ENCODE assay signal across 24 mouse cellular contexts in the genomic region with DNA sequence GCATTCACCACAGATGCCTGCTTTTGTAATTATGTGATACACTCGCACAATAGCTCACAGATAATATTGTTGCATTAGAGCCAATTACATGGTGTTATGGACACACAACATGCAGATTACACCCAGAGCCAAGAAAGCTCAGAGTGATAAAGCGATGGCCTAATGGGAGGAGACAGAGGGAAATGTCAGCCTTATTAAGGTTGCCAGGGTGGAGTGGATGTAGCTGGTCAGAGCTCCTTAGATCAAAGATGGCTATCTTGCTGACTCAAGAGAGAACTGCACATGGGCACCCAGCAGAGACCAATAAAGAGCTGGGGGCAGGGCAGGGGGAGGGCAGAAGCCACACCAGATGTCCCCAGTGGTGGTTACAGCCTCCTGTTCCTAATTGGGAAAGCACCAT.
DNase-seq lines count a peak whose midpoint lies in the region; ATAC-seq lines count a peak whose summit lies in the region.
"Had no signal": no experiment of that assay in that cellular context is flagged by ENCODE, and none has a peak within 500 bp of the region (broad histone marks: within the 10 kb centered on the region; RNA-seq: fewer than 3 reads in every experiment).

No protein-coding gene starts in this region.

- H3K36me3 ChIP-seq in kidney, embryonic 16.5 days (ENCODE audit: insufficient read depth, low read length), result no peaks in the 10 kb centered on the region
- H3K36me3 ChIP-seq in midbrain, embryonic 13.5 days, result no peaks in the 10 kb centered on the region
- H3K36me3 ChIP-seq in midbrain, embryonic 11.5 days (ENCODE audit: control insufficient read depth, insufficient read depth, low read length), result no peaks in the 10 kb centered on the region
- H3K36me3 ChIP-seq in hindbrain, embryonic 13.5 days, result no peaks in the 10 kb centered on the region
- H3K36me3 ChIP-seq: embryonic facial prominence, embryonic 15.5 days; forebrain, embryonic 10.5 days; heart, embryonic 10.5 days had no signal

- 90% methylated on average over 2 of the region's 2 CpGs for WGBS in kidney, embryonic 16.5 days
- 75% methylated on average over 2 of the region's 2 CpGs for WGBS in midbrain, embryonic 13.5 days
- 75% methylated on average over 2 of the region's 2 CpGs for WGBS in midbrain, embryonic 11.5 days
- 52% methylated on average over 2 of the region's 2 CpGs for WGBS in hindbrain, embryonic 13.5 days

- DNase-seq in kidney, adult 11 months, result no peak
- DNase-seq in midbrain, embryonic 11.5 days (ENCODE audit: low spot score, missing footprints), result no peak
- peak; percentile 89 for DNase-seq in retina, postnatal 1 day
- DNase-seq in cerebellum, postnatal 25 days, result no peak
- DNase-seq in layer of hippocampus, postnatal 25 days (ENCODE audit: extremely low spot score in 1 of 2, low spot score in 1 of 2), result no peak
- DNase-seq: adrenal gland, adult 8-10 months; adrenal gland, postnatal 36 days; cerebellum, adult 2 months; cerebellum, postnatal 10 days; embryo, embryonic 11 days; gastrocnemius, adult 2 months; gastrocnemius, postnatal 25 days; heart, adult 18-20 months; heart, postnatal 10 days had no signal

- H3K4me3 ChIP-seq in kidney, embryonic 16.5 days (ENCODE audit: low read length), result no peak overlapping the region
- no peak overlapping the region for H3K4me3 ChIP-seq in midbrain, embryonic 13.5 days (replicated peaks)
- no peak overlapping the region for H3K4me3 ChIP-seq in midbrain, embryonic 11.5 days (ENCODE audit: low read depth, low read length)
- no peak overlapping the region for H3K4me3 ChIP-seq in hindbrain, embryonic 13.5 days
- H3K4me3 ChIP-seq: embryonic facial prominence, embryonic 15.5 days; erythroblast, embryonic 14.5 days; forebrain, embryonic 10.5 days; gastrocnemius, adult 2 months; heart, embryonic 10.5 days had no signal

- peaks cover 5% of the 10 kb centered on the region; the same call in 1 of the 2 replicates for H3K4me1 ChIP-seq in kidney, embryonic 16.5 days (ENCODE audit: insufficient read depth, low read length)
- H3K4me1 ChIP-seq in midbrain, embryonic 13.5 days (replicated peaks), result peaks cover 23% of the 10 kb centered on the region
- peaks cover 4% of the 10 kb centered on the region; the same call in 1 of the 2 replicates for H3K4me1 ChIP-seq in midbrain, embryonic 11.5 days (ENCODE audit: control insufficient read depth, insufficient read depth, low read length)
- H3K4me1 ChIP-seq in hindbrain, embryonic 13.5 days (replicated peaks), result peaks cover 45% of the 10 kb centered on the region
- H3K4me1 ChIP-seq: embryonic facial prominence, embryonic 15.5 days had no signal

- peak; percentile 17; the same call in 1 of the 2 replicates for ATAC-seq in kidney, embryonic 16.5 days (ENCODE audit: low FRiP score, low TSS enrichment)
- ATAC-seq in midbrain, embryonic 13.5 days, result 0 out of 2 replicates have a peak, but pooled peaks have one; percentile 52
- no peak for ATAC-seq in midbrain, embryonic 11.5 days (ENCODE audit: low FRiP score)
- no peak for ATAC-seq in hindbrain, embryonic 13.5 days (ENCODE audit: low FRiP score)
- ATAC-seq: forebrain, embryonic 14.5 days; inflammation-experienced regulatory T-cells, adult 6 months had no signal

- no peak overlapping the region for H3K9ac ChIP-seq in kidney, embryonic 16.5 days (replicated peaks; ENCODE audit: low read length)
- no peak overlapping the region for H3K9ac ChIP-seq in midbrain, embryonic 13.5 days (replicated peaks)
- H3K9ac ChIP-seq in midbrain, embryonic 11.5 days (ENCODE audit: low read length), result no peak overlapping the region
- H3K9ac ChIP-seq in hindbrain, embryonic 13.5 days, result no peak overlapping the region
- H3K9ac ChIP-seq: embryonic facial prominence, embryonic 15.5 days had no signal

- no peaks in the 10 kb centered on the region; the same call in 1 of the 2 replicates for H3K27me3 ChIP-seq in kidney, embryonic 16.5 days (ENCODE audit: insufficient read depth, low read length)
- H3K27me3 ChIP-seq in midbrain, embryonic 13.5 days, result peaks cover 38% of the 10 kb centered on the region
- H3K27me3 ChIP-seq in midbrain, embryonic 11.5 days (ENCODE audit: control insufficient read depth, insufficient read depth, low read length), result no peaks in the 10 kb centered on the region
- H3K27me3 ChIP-seq in hindbrain, embryonic 13.5 days, result peaks cover 21% of the 10 kb centered on the region; the same call in 1 of the 2 replicates
- H3K27me3 ChIP-seq: CH12.LX; embryonic facial prominence, embryonic 15.5 days had no signal

- no peak overlapping the region for H3K4me2 ChIP-seq in kidney, embryonic 16.5 days (replicated peaks; ENCODE audit: low read depth, low read length)
- no peak overlapping the region for H3K4me2 ChIP-seq in midbrain, embryonic 13.5 days (replicated peaks)
- no peak overlapping the region for H3K4me2 ChIP-seq in midbrain, embryonic 11.5 days
- H3K4me2 ChIP-seq in hindbrain, embryonic 13.5 days, result no peak overlapping the region
- H3K4me2 ChIP-seq: embryonic facial prominence, embryonic 15.5 days had no signal

- H3K27ac ChIP-seq in kidney, embryonic 16.5 days (ENCODE audit: low read length), result no peak overlapping the region
- H3K27ac ChIP-seq in midbrain, embryonic 13.5 days, result no peak overlapping the region
- no peak overlapping the region for H3K27ac ChIP-seq in midbrain, embryonic 11.5 days (ENCODE audit: low read depth, low read length)
- peak overlapping the region; percentile 40; the same call in 1 of the 2 replicates for H3K27ac ChIP-seq in hindbrain, embryonic 13.5 days
- H3K27ac ChIP-seq: embryonic facial prominence, embryonic 15.5 days; forebrain, embryonic 10.5 days; gastrocnemius, adult 2 months; heart, embryonic 10.5 days had no signal

- H3K9me3 ChIP-seq in kidney, embryonic 16.5 days (ENCODE audit: low read length), result no peaks in the 10 kb centered on the region
- no peaks in the 10 kb centered on the region for H3K9me3 ChIP-seq in midbrain, embryonic 13.5 days
- H3K9me3 ChIP-seq in midbrain, embryonic 11.5 days (ENCODE audit: control insufficient read depth, low read length), result no peaks in the 10 kb centered on the region
- no peaks in the 10 kb centered on the region for H3K9me3 ChIP-seq in hindbrain, embryonic 13.5 days
- H3K9me3 ChIP-seq: embryonic facial prominence, embryonic 15.5 days; forebrain, embryonic 10.5 days; heart, embryonic 10.5 days had no signal

Comparison
In these comparisons a context has a peak if more than half of its experiments do, and no peak if none do; other contexts are left out.
1. ATAC-seq: peak in kidney, embryonic 16.5 days (single experiment) and midbrain, embryonic 13.5 days (single experiment); none in midbrain, embryonic 11.5 days (single experiment) and hindbrain, embryonic 13.5 days (single experiment).